In the genomic region with DNA sequence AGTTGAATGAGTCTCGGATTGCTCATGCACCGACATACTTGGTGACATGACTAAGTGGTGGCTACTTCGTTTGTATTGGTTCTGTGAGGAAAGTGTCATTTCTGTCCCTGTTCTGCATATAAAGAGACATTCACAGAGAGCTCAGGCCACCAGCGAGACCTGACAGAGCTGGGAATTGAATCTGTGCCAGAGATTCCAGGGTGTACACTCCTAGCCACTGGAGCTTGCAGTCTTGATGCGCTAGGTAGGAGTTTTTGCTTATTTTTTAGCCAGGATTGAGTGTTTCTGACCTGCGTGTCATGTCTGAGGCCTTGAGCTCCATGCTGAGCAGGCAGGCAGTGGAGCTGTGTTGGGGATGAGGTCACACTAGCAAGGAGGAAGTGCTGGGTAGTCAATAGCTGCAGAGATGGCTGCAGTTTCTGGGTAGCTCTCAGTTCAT, we compare ENCODE assay signal across 9 mouse cellular contexts. TPM values are rescaled to one million over a fixed set of nuclear protein-coding genes. Genes with fewer than 3 reads are reported as not detected.
DNase-seq lines count a peak whose midpoint lies in the region; ATAC-seq and TF ChIP-seq lines count a peak whose summit lies in the region.
"Had no signal": no experiment of that assay in that cellular context is flagged by ENCODE, and none has a peak within 500 bp of the region (broad histone marks: within the 10 kb centered on the region; RNA-seq: fewer than 3 reads in every experiment).

No protein-coding gene starts in this region.

- peak; percentile 60 for ATAC-seq in intestine, embryonic 15.5 days

- no peaks in the 10 kb centered on the region for H3K36me3 ChIP-seq in intestine, embryonic 15.5 days
- H3K36me3 ChIP-seq in myocyte (ENCODE audit: control insufficient read depth, insufficient read depth), result no peaks in the 10 kb centered on the region
- H3K36me3 ChIP-seq: embryonic facial prominence, embryonic 12.5 days; neural tube, embryonic 12.5 days had no signal

- H3K27ac ChIP-seq in intestine, embryonic 15.5 days, result 0 out of 2 replicates have a peak overlapping the region, but pooled peaks have one; percentile 5
- H3K27ac ChIP-seq: neural tube, embryonic 12.5 days had no signal

- H3K27me3 ChIP-seq in intestine, embryonic 15.5 days (replicated peaks), result no peaks in the 10 kb centered on the region
- no peaks in the 10 kb centered on the region for H3K27me3 ChIP-seq in myocyte (ENCODE audit: control insufficient read depth, insufficient read depth, insufficient read length)
- H3K27me3 ChIP-seq: embryonic facial prominence, embryonic 12.5 days; neural tube, embryonic 12.5 days had no signal

- H3K9me3 ChIP-seq in intestine, embryonic 15.5 days, result no peaks in the 10 kb centered on the region
- H3K9me3 ChIP-seq: embryonic facial prominence, embryonic 12.5 days; neural tube, embryonic 12.5 days had no signal

- H3K9ac ChIP-seq in intestine, embryonic 15.5 days, result no peak overlapping the region
- H3K9ac ChIP-seq: embryonic facial prominence, embryonic 12.5 days; neural tube, embryonic 12.5 days had no signal

- peak; percentile 29 to 41 for DNase-seq in spleen, postnatal 36 days (ENCODE audit: low spot score in 2 of 2)
- no peak for DNase-seq in spleen, postnatal 14 days (ENCODE audit: low spot score in 2 of 2)
- DNase-seq in cerebellum, postnatal 36 days, result peak; percentile 28 to 53
- DNase-seq in layer of hippocampus, postnatal 25 days (ENCODE audit: extremely low spot score in 1 of 2, low spot score in 1 of 2), result no peak
- no peak for DNase-seq in layer of hippocampus, postnatal 36 days

- H3K4me2 ChIP-seq in intestine, embryonic 15.5 days (replicated peaks), result no peak overlapping the region
- H3K4me2 ChIP-seq in myocyte (ENCODE audit: low read depth), result peak overlapping the region; percentile 28
- H3K4me2 ChIP-seq: embryonic facial prominence, embryonic 12.5 days; neural tube, embryonic 12.5 days had no signal

- WGBS in intestine, embryonic 15.5 days, result 55% methylated on average over 6 of the region's 6 CpGs

- H3K4me1 ChIP-seq in intestine, embryonic 15.5 days (replicated peaks), result peaks cover 32% of the 10 kb centered on the region

- peaks cover 97% of the 10 kb centered on the region for H3K79me2 ChIP-seq in myocyte (ENCODE audit: control insufficient read depth, insufficient read depth)

- H3K4me3 ChIP-seq in intestine, embryonic 15.5 days (replicated peaks), result no peak overlapping the region
- H3K4me3 ChIP-seq in myocyte, result no peak overlapping the region
- H3K4me3 ChIP-seq: embryonic facial prominence, embryonic 12.5 days; neural tube, embryonic 12.5 days had no signal

- no peak for TF ChIP-seq POLR2A in myocyte (IDR thresholded peaks at IDR 0.05; ENCODE audit: insufficient read length, low read depth)

- H3ac ChIP-seq in myocyte (ENCODE audit: control insufficient read depth, insufficient read length), result no peak overlapping the region

TF ChIP-seq in myocyte, 11 proteins besides CTCF, POLR2A, EP300 and RAD21:
- TF ChIP-seq SRF (IDR thresholded peaks at IDR 0.05; ENCODE audit: control insufficient read depth, insufficient read length, low read depth) (no peak), MYOG (IDR thresholded peaks at IDR 0.05; ENCODE audit: control insufficient read depth in 1 of 3, insufficient read depth in 1 of 3, insufficient read length in 2 of 3, low read depth in 2 of 3) (no peak)
TF ChIP-seq in myocyte: peak in this region for 0.

RNA-seq across cellular contexts. Expression of a gene that starts 41.8 kb away (rescaled TPM):
- 61.7 and 63.0 TPM in 2 replicates for polyA plus RNA-seq in intestine, embryonic 15.5 days (2015; fragmentation: Nextera tagmentation; extraction: Ambion mirVana)
- 4.8 TPM for polyA plus RNA-seq in myocyte (2012; fragmentation: generic; extraction: Trizol)
- 1 to 10 TPM; 7.2 to 8.6 TPM for total RNA-seq in layer of hippocampus, postnatal 25 days (2021)
- total RNA-seq in layer of hippocampus, postnatal 36 days (2021), result 10 to 100 TPM in 1 of 2 experiments, 1 to 10 TPM in 1; 7.2 to 11.8 TPM

Comparison
In these comparisons a context has a peak if more than half of its experiments do, and no peak if none do; other contexts are left out.
1. DNase-seq: peak in spleen, postnatal 36 days (2 of 2) and cerebellum, postnatal 36 days (2 of 2); none in spleen, postnatal 14 days (0 of 2), layer of hippocampus, postnatal 25 days (0 of 2) and layer of hippocampus, postnatal 36 days (0 of 2).